Mouse (Mus musculus): ENCODE results near the gene Rnf38. TPM values are rescaled to one million over a fixed set of nuclear protein-coding genes. Genes with fewer than 3 reads are reported as not detected.
A peak's percentile ranks its signal among the peaks of the same experiment; 100 is the strongest.

The Rnf38 gene
- total RNA-seq (2021) = 10 to 100 TPM; 31.6 to 44.7 TPM
- polyA plus RNA-seq (2012; rRNA removed) = 72.6 and 95.3 TPM in 2 replicates
- long read RNA-seq, partial matches to known transcripts = 0 of 3 reads
- long read RNA-seq, other reads (novel, unspliced or antisense) = 3 of 3 reads

DNA sequence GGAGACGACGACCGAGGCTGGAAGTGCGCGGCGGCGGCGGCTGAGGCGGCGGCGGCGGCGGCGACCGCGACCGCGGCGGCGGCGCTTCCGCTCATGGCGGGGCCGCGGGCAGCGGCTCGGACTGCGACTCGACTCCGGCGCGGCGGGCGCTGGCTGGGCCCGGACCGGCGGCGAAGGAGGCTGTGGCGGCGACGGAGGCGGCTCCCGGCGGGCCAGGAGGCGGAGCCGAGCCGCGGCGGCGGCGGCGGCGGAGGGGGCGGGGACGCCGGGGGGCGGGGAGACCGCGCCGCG lies at the start of gene Rnf38:
Gene Rnf38 (minus strand): TSS at position 77 of the 291 bp plus-strand sequence.
- no peak for DNase-seq

DNA sequence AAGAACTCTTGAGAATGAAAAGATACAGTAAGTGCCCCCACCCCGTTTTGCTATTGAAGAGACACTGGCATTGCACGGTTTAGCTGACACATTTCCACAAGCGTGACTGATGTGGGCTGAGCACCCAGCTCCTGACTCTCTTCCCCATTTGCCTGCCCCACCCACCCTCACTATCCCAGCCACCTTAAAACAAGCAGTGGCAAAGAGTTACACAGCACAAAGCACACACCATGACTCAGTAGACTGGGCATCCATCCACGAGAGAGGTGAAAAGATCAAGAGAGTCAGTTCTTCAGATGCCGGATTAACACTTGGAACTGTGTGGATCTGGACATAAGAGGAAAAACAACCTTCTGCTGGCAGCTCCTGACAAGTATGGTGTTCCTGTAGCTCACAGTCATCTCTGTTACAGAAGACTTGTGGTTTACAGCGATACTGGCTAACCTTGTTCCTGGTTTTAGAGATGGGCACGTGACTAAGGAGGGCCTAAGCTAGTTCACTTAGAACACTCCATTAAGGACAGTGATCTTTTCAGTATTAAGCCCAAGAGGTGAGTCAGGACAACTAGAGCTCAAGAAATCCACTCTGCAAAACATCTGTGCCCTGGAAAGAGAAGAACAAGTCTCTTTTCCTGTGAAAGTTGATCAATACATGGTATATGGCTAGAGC lies 48.1 kb upstream of the Rnf38 start:
- peak; percentile 14 for DNase-seq

DNA sequence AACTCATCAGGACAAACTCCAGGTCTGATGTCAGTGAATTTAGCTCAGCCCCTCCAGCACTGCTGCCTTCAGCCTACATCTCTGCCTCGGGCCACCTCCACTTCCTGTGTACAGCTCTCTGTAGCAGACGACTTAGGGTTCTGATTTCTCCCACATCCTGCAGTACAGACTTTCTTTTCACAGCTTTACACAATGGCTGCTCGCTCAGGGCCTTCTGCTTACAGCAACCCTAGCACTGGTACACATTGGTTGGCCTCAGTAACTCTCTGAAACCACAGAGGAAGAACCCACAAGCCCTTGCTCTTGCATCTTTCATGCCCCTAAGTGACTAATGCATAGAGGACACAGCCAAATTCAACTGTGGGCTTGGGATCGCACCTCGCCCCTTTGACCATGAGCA lies 37.5 kb upstream of the Rnf38 start:
- no peak for DNase-seq

DNA sequence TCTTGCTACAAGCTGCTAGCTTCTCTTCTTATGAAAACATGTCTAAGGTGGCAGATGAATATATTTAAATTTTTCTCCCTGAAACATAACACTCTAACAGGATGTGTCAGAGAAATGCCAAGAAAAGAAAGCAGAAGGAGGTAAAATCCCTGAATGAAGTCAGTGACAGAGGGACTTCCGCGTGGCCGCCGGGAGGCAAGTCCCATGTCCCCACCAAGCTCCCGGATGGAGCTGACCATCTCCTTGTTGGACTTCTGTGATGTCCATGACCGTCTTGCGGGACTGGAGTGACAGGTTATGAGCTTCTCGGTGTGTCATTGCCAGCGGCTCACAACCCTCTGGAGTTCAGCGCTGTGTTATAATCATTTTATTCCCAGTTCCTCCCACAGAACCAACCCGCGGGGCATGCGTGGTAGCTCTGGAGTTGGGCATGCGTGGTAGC lies 35.8 kb upstream of the Rnf38 start:
- DNase-seq = no peak

DNA sequence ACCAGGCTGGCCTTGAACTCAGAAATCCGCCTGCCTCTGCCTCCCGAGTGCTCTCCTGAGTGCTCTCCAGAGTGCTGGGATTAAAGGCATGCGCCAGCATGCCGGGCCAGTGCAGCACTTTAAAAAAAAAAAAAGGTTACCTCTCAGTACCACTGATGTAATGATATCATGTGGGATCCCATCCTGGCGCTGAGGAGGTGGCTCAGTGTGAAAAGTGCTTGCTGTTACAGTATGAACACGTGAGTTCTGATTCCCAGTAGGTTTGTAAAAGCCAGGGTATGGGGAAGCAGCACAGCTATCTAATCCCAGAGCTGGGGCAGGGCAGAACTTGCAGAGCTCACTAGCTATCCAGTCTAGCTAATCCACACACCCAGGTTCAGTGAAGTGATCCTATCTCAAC lies 33.8 kb upstream of the Rnf38 start:
- DNase-seq = no peak

DNA sequence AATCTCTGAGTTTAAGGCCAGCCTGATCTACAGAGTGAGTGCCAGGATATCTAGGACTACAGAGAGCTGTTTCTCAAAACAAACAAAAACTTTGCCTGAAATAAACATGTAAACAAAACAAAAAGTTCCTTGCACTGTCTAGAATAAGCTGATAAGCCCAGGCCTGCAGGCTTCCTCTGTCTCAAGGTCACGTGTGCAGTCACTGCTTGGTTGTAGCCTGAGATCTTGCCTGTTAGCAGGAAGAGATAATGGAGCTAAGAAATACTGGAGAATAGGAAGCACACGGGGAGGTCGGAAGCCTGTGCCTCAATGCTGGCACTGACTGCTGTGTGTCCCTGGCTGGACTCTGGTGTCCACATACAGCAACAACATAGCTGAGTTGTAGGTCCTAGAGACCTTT lies 31.9 kb upstream of the Rnf38 start:
- no peak for DNase-seq

DNA sequence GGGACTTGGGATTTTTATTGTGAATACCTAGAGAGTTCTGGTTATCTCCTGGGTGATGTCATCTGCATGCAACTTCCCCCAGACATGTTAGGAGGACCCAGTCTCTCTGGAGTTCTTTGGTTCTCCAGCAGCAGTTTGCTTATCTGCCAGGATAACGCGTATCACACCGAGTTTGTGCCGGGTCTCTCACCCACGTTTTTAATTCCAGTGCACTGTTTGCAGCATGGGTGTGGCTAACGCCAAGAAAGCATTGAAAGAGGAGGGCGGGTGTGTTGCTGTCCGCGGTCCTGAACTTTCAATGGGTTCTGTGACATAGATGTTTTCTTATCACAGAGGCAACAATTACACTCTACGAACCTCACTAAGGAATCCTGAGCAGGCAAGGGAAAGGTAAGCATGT lies 26.7 kb upstream of the Rnf38 start:
- peak; percentile 38 for DNase-seq

DNA sequence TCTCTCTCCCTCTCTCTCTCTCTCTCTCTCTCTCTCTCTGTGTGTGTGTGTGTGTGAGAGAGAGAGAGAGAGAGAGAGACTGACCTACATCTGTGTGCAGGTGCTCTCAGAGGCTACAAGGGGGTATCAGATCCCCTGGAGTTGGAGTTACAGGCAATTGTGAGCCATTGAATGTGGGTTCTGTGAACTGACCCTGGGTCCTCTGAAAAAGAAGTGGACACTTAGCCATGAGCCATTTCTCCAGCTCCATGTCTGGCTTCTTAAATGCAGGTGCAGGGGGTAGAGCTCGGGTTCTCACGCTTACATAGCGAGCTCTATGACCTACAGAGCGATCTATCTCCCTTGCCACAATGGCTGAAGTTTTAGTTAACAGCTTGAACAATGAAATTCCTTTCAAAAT lies 25.5 kb upstream of the Rnf38 start:
- no peak for DNase-seq

DNA sequence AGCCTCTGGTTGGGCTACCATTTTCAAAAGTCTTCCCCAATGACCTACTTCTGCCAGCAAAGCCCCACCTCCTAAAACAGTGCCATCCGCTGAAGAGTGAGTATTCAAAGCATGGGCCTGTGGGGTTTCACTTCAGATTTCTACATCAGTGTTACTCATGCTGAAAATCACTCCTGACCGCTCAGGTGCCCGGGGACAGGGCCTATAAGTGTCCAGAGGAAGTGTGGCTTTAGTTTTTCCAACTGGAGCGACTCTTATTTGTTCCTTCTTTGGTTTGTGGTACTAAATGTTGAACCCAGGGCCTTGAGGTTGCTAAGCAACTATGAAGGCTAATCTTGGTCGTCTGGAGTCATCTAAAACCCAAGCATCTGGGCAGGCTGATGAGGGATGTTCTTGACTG lies 21.0 kb upstream of the Rnf38 start:
- no peak for DNase-seq

DNA sequence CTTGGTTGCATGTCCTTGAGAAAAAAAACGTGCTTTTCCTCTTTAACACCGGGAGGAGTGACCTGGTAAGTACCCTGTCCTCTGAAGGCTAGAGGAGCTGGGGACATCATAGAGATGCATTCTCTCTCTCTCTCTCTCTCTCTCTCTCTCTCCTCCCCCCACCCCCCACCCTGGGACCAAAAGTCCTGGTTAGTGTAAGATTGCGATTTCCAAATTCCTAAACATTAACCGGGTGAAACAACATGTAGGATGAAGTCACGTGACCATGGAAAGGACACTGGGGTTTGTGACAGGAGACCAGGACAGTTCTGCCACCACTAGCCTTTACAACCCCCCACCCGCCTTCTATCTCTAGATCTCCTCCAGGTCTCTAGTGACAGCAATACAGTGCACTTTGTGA lies 19.6 kb upstream of the Rnf38 start:
- DNase-seq = no peak

DNA sequence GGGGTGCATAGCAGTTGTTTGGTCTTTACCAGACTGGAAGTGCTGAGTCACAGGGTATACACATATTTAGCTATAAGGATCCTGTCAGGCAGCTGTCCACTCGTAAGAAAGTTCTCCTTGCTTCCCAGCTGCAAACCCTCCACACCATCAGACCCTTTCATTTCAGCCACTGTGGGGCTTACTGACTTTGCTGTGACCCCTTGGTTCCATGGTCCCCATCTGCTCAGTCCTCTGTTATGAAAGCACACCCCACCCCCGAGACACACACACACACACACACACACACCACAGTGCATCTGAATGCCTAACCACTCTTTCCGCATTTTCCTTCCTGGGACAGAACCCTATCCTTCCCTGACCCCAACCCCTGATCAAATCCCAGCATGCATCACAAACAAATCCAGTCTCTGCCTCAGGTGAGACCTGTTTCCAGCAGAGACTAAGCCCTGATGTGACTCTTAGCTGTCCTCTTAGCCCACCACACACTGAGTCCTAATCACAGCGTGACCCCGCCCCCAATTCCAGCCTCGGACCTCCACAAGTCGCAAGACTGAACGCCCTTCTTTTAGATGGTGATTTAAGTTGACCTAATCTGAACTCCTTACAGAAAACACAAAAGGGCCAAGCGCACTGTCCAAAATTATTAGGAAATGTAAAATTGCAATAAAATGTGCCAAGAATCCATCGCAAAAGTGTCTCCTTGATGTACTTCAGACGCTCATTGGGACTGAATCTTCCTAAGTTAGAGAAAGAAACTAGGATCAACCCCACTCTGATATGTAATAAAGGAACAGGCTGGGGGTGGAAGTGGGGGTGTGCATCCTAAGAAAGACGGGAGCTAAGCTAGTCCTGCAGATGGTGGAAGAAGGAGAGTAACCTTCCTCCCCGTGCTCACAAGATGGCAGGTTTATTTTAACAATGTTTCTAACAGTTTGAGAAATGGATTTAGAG lies 18.7 kb upstream of the Rnf38 start:
- no peak for DNase-seq

DNA sequence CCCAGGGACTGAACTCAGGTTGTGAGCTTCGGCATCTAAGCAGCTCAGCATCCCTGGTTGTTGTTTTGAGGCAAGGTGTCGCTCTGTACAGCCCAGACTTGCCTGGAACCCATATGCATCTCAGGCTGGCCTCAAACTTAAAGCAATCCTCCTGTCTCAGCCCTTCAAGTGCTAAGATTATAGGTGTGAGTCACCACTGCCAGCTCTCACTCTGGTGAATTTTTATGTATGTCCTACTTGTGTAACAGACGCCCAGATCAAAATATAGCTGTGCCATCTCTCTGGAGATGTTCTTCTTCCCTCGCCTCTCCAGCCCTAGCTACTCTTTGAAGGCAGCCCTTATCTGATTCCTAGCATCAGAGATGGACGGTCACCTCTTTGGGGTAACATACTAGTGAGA lies 17.9 kb upstream of the Rnf38 start:
- DNase-seq = no peak

DNA sequence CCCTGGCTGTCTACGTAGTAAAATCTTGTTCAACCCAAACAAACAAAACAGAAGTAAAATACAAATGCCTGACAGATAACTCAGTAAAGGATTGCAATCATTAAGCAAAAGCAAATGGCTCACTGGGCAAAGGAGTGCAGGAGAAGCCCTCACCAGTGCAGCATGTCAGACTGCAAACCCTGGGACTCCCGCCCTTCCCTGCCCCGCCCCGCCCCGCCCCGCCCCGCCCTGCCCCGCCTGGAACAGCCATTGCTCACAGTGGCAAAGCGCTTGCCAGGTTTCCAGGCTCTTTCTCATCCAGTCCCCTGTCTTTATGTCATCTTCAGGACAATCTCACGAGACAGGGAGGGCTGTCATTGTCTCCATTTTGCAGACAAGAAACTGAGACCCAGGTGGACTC lies 16.1 kb upstream of the Rnf38 start:
- DNase-seq = no peak

DNA sequence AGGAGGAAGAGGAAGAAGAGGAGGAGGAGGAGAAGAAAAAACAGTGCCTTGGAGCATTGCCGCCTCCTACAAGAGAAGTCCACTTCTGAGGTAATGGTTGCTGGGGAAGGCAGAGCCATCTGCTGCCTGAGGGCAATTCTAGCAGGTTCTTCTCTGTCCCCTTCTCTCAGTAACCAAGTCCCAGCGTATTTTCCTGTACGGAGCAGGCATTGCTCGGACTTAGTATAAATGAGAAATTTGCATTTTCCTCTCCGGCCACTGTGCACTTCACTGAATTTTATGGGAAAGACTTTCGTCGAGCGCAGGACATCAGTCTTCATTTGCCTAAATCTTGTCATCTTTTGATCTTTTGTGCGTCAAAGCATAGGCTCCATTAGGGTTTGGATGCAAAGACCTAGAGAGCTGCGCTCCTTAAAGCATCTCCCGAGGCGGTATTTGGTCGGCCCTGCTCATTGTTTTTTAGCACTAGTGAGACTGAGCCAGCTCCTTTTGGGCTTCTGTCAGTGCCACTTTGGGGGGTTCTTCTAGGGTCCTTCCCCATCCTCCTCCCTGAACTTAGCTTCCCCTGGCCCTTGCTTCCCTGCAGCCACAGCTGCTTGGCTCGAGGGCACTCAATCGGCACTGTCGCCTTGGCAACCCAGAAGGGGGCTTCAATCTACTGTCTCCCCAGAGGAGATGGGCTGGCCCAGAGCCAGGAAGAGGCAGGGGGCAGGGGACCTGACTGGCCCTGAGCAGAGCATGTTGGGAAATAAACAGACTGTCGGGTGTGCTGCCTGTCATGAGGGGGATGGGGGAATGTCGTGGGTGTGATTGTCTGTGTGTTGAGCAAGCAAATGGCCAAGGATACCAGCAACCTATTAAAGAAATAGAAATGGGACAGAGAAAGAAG lies 13.7 kb upstream of the Rnf38 start:
- no peak for DNase-seq

DNA sequence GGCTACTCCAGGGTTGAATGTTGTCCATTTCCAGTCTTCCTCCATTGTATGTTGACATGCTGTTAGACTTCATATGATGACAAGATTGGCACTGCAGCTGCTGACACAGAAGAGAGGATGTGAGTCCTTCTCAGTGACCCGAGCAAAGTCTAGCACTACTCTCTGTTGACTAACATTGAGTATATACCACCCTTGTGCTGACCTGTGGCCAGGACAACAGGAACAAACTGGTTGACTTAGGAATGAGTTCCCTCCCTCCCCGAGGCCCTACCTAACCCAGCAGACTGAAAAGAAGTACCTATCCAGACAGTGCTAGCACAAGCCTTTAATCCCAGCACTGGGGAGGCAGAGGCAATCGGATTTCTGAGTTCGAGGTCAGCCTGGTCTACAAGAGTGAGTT lies 12.7 kb upstream of the Rnf38 start:
- no peak for DNase-seq

DNA sequence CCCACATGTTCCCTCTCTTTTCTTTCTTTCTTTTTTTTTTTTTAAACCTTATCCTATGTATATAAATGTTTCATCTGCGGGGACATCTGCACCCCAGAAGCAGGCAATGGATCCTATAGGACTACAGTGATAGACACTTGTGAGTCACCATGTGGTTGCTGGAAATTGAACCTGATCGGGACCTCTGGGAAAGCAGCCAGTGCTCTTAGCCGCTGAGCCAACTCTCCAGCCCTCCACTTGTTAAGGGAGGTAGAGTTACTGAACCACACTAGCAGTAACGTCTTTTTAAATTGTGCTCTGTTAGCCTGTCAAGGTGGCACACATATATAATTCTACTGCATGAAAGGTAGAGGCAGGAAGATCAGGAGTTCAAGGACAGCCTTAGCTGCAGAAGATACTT lies 8.0 kb upstream of the Rnf38 start:
- peak; percentile 30 for DNase-seq

DNA sequence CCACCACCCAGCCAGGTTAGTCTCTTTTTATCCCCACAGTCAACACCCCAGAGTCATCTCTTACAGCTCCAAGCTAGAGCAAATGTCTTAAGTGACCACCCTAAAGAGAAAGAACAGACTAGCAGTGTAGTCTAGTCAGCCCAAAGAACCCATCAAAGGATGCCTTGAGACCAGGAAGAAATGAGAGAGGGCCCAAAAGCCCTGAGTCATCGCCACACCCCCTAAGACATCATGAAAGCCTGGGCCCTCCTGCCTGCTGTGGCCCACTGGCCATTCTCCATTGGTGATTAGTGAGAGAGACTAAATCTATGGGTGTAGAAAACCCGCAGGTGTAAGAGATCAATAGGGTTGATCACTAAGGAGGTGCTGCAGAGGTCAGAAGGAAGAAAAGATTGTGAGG lies 2.4 kb upstream of the Rnf38 start:
- DNase-seq = no peak

DNA sequence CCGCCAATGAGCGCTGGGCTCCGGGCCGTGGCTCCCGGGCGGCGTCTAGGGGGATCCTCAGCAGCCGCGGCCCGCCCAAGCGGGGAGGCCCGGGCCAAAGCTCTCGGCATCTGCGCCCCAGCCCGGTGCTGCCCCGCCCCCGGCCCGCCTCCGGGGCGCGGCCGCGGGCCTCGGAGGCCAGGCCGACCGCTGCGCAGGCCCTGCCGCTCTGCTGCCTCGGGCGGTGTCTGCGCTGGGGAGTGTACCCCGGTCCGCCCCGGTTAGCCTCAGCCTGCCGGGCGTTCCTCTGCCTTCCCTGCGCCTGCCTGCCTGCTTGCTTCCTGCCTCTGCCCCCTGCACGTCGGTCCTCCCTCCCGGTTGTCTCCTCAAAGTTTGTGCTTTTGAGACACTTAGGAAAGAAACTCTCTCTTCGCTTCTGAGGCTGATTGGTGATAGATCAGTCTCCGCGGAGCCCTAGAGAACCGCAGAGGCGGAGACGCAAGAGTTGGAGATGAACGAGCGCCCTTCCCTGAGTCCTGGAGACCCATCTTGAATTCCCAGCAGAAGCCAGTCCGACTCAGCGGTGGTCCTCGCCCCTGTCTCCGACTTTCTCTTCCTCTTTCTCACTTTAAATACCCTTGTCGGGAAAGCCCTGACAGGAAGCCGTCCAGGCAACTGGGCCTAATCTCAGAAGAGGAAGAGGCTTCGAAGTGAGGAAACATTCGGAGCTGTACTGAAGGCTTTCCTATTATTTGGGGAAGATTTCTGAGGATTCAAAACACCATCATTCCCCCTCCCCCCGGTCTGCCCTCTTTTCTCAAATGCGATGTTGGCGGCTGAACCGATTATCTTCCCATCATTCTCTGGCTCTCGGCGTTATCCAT lies 646 bp upstream of the Rnf38 start:
- peak; percentile 97 for DNase-seq

DNA sequence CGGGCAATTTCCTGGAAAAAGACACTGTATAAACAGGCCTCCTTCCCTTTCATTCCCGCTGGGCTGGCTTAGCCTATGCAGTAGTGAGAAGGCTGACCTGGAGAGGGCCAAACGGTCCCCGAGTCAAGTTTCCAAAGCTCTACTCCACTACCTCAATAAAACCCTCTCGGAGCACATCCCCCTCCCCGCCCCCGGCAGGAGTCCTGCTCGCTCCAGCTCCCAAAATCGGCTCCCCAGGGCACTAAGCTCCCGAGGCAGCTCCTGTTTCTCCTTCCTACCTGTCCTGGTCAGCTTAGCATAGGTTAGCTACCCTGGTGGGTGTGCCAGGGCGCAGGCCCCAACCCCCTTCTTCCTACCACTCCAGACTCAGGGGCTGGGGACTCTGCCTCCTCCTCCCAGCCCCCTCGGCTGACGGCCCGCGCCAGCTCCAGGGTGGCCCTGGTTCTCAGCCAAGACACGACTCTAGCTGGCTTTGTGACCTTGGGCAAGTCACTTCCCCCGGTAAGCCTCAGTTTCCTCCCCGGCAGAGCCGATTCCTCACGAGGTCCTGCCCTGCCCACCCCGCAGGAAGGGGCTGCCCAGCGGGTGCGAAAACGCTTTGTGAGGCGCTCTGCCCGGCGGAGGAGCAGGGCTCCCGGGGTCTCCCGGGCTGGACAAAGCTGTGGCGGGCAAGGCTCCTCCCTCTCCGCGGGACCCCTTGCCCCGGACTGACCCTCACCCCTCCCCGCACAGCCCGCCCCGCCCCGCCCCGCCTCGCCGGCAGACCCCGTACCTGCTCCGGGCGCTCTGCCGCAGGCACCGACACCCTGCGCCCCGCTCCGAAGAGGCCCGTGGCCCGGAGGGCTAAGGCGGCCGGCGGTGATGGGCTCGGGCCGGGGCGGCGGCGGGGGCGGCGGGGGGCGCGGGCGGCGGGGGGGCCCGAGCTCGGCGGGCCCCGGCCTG lies 547 bp downstream of the Rnf38 start:
- peak; percentile 69 for DNase-seq

DNA sequence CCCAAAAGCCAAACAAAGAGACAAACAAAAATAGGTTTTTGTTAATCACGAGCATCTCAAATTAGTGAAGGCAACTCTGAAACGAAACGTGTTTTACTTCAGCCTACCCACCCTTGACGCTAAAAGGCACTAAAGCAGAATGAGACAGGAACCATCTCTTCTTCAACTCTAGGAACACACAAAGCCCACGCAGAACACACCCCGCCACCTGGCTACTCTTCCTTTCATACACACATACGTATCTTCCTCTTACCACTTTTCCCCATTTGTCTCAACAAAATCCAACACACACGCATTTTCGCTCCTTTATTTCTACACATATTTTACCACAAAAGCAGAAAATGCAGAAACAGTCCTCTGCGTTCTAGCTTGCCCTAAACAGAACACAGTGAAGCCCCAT lies 8.5 kb downstream of the Rnf38 start:
- no peak for DNase-seq
